Mouse (Mus musculus) left cerebral cortex, adult 2 months (tissue): ENCODE measurements around the gene Mgp. TPM values are rescaled to one million over a fixed set of nuclear protein-coding genes. Genes with fewer than 3 reads are reported as not detected.

Experiments
- DNase-seq, 2 experiments: peaks; one replicate each; pipeline ENCODE4 v3.0.0; 2021 to 2022; ENCODE audit warnings: low spot score in 2 of 2, mixed read lengths in 1 of 2; ENCODE audit errors: extremely low spot score in 1 of 2
- H3K27ac ChIP-seq: fragments of 200-600 bp; 2 replicates; pipeline ENCODE4 v1.8.1; 2022
- H3K4me3 ChIP-seq: fragments of 200-600 bp; 2 replicates; pipeline ENCODE4 v1.8.1; 2022
- CTCF ChIP-seq: fragments of 200-600 bp; IDR thresholded peaks from 2 replicates; pipeline ENCODE4 v1.8.1; 2022; ENCODE audit warnings: antibody characterized with exemption, mild to moderate bottlenecking, moderate library complexity
- intact Hi-C: fragments of 180-260 bp; cut with DNase I; formaldehyde crosslinking; loops from one replicate; pipeline ENCODE4 v1.15.1; 2025
- long read RNA-seq, 2 experiments: library from polyadenylated mRNA; stranded (forward); transcript quantifications; one replicate each; pipeline ENCODE4 v2.0.0; 2021; ENCODE audit warnings: borderline mapping rate in 2 of 2
- total RNA-seq, 2 experiments: library from RNA; stranded (reverse); gene quantifications; 2 replicates each; pipeline ENCODE4 v1.2.3; 2021

Mgp gene
- 10 to 100 TPM; 32.9 to 47.1 TPM for total RNA-seq
- long read RNA-seq, experiment 1, partial matches to known transcripts: 0 of 2 reads
- long read RNA-seq, experiment 1, other reads (novel, unspliced or antisense): 0 of 2 reads
- long read RNA-seq, experiment 2, transcript Mgp-201 (4 exons, 617 nt): major isoform, 13 of 13 reads
- long read RNA-seq, experiment 2, partial matches to known transcripts: 0 of 13 reads
- long read RNA-seq, experiment 2, other reads (novel, unspliced or antisense): 0 of 13 reads

DNA sequence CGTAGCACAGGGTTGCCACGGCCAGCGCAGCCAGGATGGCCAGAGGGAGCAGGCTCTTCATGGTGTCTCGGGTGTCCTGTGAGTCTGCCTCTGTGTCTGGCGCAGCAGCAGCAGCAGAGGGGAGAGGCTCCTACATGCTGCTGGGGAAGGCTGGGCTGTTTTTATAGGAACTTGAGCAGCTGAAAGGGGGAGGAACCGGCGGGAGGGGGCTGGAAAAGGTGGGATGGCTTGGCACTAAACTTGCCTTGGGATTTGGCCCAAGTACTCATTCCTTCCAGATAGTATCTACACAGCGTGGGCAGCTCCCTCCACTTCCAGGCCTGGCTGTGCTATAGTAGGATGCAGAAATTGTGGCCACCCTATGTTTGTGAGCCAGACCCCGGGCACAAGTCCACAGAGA lies at the start of gene Mgp:
Gene Mgp, minus strand, starts transcription at position 154 of the 400 bp plus-strand sequence.
- peak; percentile 24 to 68 for DNase-seq
- Histone ChIP-seq H3K27ac (peak within 1 kb of the TSS; percentile 40; the same call in 1 of the 2 replicates), H3K4me3 (0 out of 2 replicates have a peak within 1 kb of the TSS, but pooled peaks have one; percentile 3)
- intact Hi-C loops: loop anchor here (5.0 kb wide), 1 partner anchor 37 kb away; no protein-coding TSS in a partner anchor
- TF ChIP-seq CTCF: no peak

DNA sequence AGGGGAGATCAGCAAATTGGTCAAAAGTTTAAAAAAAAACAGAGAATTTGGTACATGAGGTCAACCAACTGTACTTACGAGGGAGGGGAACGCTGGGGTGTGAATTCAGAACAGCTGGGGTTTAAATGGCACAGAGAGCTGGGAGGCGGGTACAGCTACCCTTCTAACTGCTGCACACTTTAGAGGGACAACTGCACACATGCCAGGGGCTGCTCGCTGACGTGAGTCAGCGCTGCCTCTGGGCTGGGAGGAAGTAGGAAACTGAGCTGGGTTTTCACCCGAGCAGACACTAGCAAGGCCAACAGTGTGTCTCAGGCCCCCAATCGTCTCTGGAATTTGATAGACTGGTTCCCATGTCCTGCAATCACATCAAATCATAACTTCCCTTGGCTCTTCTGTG lies 49.4 kb upstream of the Mgp start:
- intact Hi-C loops: no loop called here
- no peak for TF ChIP-seq CTCF
- Histone ChIP-seq H3K27ac (no peak overlapping the region), H3K4me3 (no peak overlapping the region)
- no peak for DNase-seq

DNA sequence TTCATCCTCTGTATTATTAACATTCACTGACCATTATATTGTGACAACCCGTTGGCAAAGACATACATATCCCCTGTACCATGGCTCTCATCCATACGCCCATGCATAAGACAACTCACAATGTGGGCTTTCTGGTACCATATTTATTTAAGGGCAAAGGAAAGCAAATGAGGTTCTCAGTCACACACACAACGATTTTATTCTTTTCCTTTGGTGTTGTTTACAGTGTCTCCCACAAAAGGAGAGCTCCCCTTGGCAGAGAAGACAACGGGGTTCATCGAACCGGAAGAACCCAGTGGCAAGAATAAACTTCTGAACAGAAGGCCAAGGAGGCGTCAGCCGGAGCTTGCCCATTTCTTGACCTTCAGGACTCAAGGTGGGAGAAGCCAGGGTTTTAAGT lies 47.9 kb upstream of the Mgp start, which contains the start of gene Pde6h:
Gene Pde6h, plus strand, starts transcription at position 301 of the 400 bp plus-strand sequence.
- intact Hi-C loops: loop anchor here (5.0 kb wide), 1 partner anchor 44 kb away; no protein-coding TSS in a partner anchor
- TF ChIP-seq CTCF: no peak
- no peak for DNase-seq
- H3K4me3 ChIP-seq: no peak within 1 kb of the TSS
- H3K27ac ChIP-seq: no peak within 1 kb of the TSS

DNA sequence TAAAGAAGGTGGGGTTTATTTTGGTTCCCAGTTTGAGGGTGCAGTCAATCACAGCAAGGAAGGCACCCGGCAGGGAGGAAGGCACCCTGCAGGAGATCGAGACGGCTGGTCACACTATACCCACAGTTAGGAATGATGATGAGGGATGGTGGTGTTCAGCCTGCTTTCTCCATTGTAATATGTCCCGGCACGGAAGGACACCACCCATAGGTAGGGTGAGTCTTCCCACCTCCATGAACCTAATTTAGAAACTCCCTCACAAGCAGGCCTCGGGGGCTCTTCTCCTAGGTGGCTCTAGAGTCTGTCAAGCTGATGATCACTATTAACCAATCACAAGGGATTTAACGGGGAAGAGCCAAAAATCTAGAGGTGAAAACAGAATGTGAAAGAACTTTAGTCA lies 47.2 kb upstream of the Mgp start:
- H3K4me3 ChIP-seq: no peak overlapping the region
- H3K27ac ChIP-seq: no peak overlapping the region
- intact Hi-C loops: loop anchor here (5.0 kb wide), 1 partner anchor 44 kb away; no protein-coding TSS in a partner anchor
- no peak for TF ChIP-seq CTCF
- no peak for DNase-seq

DNA sequence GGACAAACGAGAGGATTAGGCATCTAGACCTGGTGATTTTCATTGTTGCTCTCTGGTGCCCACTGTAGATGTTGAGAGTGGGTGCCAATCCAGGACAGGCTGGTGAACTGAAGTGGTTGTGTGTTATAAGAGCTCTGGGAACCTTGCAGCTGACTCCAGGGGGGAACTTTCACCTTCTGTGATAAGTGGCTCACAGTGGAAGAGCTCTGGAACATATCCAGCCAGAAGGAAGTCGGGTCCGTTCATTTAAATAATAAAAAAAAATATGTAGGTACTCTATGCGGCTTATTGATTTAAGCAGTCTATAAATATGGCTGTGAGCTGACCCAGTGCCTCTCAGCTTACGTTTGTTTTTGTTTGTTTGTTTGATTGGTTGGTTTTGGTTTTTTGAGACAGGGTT lies 46.5 kb upstream of the Mgp start, which contains the start of gene Erp27:
Gene Erp27, minus strand, starts transcription at position 101 of the 400 bp plus-strand sequence.
- DNase-seq: no peak
- Histone ChIP-seq H3K4me3 (no peak within 1 kb of the TSS), H3K27ac (no peak within 1 kb of the TSS)
- intact Hi-C loops: loop anchor here (5.0 kb wide), 1 partner anchor 45 kb away; no protein-coding TSS in a partner anchor
- no peak for TF ChIP-seq CTCF

DNA sequence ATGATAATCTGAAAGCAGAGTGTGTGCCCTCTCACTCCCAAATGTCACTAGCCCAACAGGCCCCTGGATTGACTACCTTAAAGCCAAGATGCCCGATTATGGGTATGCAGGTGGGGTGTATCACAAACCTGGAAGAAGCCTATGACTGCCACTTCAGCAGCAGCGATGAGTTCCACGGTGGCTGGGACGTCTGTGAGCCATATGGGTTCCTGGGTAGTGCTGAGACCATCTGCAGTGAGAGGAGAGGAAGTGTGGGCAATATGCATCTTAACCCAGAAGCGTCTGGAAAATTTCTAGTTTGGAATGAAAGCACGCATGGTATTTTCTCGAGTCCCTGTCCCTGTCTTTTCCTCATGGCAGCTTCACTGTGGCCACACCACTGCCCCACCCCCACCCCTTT lies 46.0 kb upstream of the Mgp start:
- TF ChIP-seq CTCF: no peak
- no peak for DNase-seq
- Histone ChIP-seq H3K27ac (no peak overlapping the region), H3K4me3 (no peak overlapping the region)
- intact Hi-C loops: loop anchor here (5.0 kb wide), 1 partner anchor 46 kb away; no protein-coding TSS in a partner anchor

DNA sequence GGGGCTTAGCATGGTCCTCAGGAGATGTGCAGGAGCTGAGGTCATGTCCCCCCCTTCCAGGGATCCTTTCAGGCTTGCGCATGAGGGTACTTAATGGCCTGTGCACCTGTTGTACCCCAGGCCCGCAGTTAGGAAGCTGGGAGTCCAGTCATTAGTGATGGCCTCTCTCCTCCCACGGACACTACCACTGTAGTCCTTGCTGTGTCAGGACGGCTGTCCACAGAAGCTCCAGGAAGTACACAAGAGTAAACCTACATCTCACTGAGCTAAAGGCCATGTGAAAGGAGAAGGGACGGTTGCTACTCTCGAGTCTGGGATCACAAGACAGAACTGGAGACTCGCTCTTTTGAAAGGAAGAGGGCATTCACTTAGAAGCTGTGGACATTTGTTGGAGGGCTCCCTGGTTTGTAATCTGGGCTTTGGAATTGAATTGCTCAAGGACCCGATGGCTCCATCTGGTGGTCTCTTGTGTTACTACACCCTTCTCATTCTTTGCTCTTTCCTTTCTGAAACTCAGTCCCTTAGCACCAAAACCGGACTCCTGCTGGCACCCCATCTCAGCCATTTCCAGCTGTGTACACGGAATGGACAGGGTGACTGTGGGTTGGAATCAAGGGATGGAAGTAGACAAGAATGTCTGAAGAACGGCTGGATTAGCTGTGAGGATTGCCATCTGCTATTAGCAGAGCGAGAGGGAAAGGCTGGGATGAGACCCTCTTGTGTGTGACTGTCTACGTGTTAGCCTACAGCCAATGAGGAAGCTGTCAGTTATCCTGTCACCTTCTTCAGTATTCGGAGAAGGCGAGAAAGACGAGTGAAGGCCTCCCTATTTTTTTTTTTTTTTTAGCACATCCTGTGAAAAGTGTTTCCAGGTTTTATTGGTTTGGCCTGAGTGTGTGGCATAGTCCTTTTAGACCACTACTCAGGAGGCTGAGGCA lies 45.0 kb upstream of the Mgp start:
- DNase-seq: peak; percentile 74 to 80
- peak; percentile 95 for TF ChIP-seq CTCF
- Histone ChIP-seq H3K27ac (no peak overlapping the region), H3K4me3 (no peak overlapping the region)
- intact Hi-C loops: loop anchor here (1.0 to 5.0 kb wide), 2 partner anchors 47 to 59 kb away; no protein-coding TSS in a partner anchor

DNA sequence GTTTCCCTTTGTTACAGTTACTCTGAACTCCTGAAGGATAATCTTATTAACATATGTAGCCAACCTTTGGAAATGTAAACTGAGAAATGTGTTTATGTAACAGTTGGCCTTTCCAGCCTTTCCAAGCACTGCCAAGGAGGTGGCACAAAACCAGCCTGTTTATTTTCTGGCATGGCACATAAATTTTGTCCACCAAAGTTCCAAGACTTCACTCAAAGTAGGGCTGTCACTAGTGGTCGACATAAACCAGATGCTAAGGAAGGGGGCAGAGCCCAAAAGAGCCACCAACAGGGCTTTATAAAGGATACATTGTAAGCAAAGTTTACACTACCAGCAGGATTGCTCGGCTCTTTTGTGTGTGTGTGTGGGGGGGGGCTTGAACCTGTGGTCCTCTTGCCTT lies 42.3 kb upstream of the Mgp start:
- no peak overlapping the region for H3K4me3 ChIP-seq
- intact Hi-C loops: no loop called here
- H3K27ac ChIP-seq: no peak overlapping the region
- TF ChIP-seq CTCF: no peak
- no peak for DNase-seq

DNA sequence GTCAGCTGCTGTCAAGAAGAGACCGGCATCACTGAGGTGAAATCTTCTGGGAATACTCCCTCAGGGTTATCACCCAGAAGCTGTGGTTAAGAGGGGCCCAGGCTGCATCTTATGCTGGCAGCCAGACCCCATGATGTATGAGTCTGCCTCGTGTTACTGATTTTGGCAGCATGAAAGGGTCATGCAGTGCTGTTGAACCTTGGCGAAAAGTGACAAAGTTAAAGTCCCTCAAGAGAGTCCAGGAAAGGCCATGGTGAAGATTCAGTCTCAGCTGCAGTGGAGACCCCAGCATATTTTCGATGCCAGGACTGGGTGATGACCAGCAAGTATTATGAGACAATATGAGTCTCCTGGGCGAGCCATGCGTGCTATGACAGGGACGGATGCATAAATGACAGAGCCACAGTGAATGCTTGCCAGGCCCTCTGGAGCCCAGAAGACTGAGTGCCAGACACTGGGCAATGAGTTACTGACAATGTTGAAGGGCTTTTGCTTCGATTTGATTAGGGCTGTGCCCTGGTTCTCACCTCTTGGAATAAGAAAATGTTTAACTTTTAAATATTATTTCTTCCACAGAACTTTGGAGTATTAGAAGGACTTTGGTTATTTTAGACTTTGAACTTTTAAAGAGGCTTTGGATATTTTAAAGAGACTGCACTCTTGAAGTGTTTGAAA lies 40.2 kb upstream of the Mgp start:
- H3K4me3 ChIP-seq: no peak overlapping the region
- intact Hi-C loops: no loop called here
- H3K27ac ChIP-seq: no peak overlapping the region
- no peak for TF ChIP-seq CTCF
- no peak for DNase-seq

DNA sequence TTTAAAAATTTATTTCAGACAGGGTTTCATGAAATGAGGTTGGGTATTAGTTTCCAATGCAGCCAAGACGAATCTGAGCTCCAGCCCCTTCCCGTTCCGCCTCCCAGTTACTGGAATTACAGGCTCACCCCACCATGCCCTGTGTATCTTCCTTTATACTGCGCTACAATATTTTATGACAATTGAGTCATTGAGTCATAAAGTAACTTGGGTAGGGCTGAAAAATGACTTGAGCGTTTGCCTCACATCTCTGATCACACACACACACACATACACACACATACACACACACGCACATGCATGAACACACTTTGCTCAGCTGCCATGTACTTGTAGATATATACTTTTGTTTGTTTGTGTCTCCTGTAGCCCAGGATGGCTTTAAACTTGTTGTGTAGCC lies 38.6 kb upstream of the Mgp start:
- Histone ChIP-seq H3K4me3 (no peak overlapping the region), H3K27ac (no peak overlapping the region)
- DNase-seq: no peak
- TF ChIP-seq CTCF: no peak
- intact Hi-C loops: loop anchor here (5.0 kb wide), 1 partner anchor 37 kb away; the partner anchor contains the start of gene Mgp

DNA sequence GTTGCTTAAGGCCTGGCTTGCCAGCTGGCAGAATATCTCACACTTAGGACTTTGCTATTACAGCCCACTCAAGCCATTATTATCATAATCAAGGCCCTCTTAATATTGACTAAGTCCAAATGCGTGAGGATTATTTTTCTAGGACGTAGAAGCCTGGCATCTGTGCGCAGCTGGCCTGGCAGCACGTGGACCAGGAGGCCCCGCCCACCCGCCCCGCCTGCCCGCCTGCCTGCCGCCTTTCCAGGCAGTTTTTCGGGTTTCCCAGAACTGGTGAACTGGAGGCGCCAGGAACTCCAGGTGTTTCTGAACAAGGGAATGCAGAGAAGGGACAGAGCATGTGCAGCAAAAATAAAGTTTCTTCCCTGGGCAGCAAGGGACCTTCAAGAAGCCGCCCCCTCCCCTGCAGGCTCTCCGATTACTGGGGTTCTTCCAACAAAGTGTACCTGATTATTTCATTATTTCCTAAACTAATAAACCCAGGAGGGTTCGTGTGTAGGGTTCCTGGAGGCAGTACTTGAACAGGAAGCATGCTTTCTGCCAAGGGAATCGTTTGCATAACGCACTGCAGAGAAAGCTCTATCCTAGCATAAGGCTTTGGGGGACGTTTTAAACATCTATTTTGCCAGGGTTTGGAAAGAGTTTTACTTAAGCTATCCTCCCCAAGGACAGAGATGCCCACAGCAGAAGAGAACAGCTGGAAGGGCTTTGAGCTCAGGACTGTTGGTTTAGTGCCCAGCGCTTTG lies 37.9 kb upstream of the Mgp start:
- no peak for TF ChIP-seq CTCF
- intact Hi-C loops: loop anchor here (5.0 kb wide), 1 partner anchor 36 kb away; the partner anchor contains the start of gene Mgp
- no peak for DNase-seq
- H3K27ac ChIP-seq: no peak overlapping the region
- no peak overlapping the region for H3K4me3 ChIP-seq
